Mouse (Mus musculus): ENCODE data around the gene Gabrp. TPM values are rescaled to one million over a fixed set of nuclear protein-coding genes. Genes with fewer than 3 reads are reported as not detected.

The Gabrp gene
- polyA plus RNA-seq, 1 experiment from 2014 or later = 5.2 TPM

Other genes with a start within 250 kb of the Gabrp start
- 11.5 and 13.4 TPM in 2 replicates for gene Ranbp17, start 65.2 kb downstream of the Gabrp start, polyA plus RNA-seq (2016; fragmentation: Nextera tagmentation; extraction: Ambion mirVana)
- gene D130052B06Rik, start 20.3 kb upstream of the Gabrp start, polyA plus RNA-seq (2016; fragmentation: Nextera tagmentation; extraction: Ambion mirVana) = 0.07 TPM in 1 of 2 replicates, not detected in the other